Mouse (Mus musculus): Measurements from ENCODE around the gene Piwil1. TPM values are rescaled to one million over a fixed set of nuclear protein-coding genes. Genes with fewer than 3 reads are reported as not detected.

The Piwil1 gene
- polyA plus RNA-seq (2014; fragmentation: Illumina TruSeq; extraction: RNeasy Lipid Tissue Mini Kit (QIAGEN cat#74804); ENCODE audit: low read depth, low replicate concordance) = not detected

GRCm38 (mm10) chr5:128702224-128702623, at the start of gene Piwil1:
TSS of gene Piwil1 (plus strand) at chr5:128702524.

Other genes starting within 250 kb of the Piwil1 start
- not detected for gene Fzd10, start 101.7 kb upstream of the Piwil1 start, polyA plus RNA-seq (2014; fragmentation: Illumina TruSeq; extraction: RNeasy Lipid Tissue Mini Kit (QIAGEN cat#74804); ENCODE audit: low read depth, low replicate concordance)